Mouse (Mus musculus) ES-E14 (cell line): Measurements from ENCODE around the gene Pitpnm3.

ENCODE experiments used
- HCFC1 ChIP-seq: IDR thresholded peaks from 2 replicates; pipeline ENCODE4 v1.6.1; 2012; ENCODE audit warnings: low read length, inconsistent platforms, borderline replicate concordance; ENCODE audit not compliant: insufficient read depth
- ZC3H11A ChIP-seq: IDR thresholded peaks from 2 replicates; pipeline ENCODE4 v1.6.1; 2012; ENCODE audit warnings: low read depth, mild to moderate bottlenecking, inconsistent platforms, low read length, borderline replicate concordance
- ZNF384 ChIP-seq: IDR thresholded peaks from 2 replicates; pipeline ENCODE4 v1.6.1; 2012; ENCODE audit warnings: low read depth, low read length, inconsistent platforms

DNA sequence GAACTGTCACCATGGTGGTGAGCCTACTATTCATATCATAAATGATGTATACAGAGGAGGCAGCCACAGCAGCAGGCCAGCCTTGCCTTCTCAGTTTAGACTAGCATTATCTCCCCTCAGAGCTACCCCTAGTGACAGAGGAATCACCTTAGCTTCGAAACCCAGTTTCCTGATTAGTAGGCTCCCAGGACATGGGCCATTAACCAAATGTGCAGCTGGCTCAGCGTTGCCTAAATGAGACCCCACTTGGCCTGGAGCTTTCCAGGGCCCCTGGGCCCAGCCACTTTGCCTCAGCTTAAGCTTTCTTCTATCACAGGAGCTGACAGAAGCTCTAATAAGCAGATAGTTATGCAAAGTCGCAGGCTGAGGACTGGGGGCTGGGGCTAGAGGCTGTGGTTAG, 39.6 kb downstream of the Pitpnm3 start:
- TF ChIP-seq ZC3H11A, result no peak
- no peak for TF ChIP-seq ZNF384
- no peak for TF ChIP-seq HCFC1
